Mouse (Mus musculus): Measurements from ENCODE around the gene Rps3.
"Not testable (repeated sequence)": the region's sequence is repeated elsewhere in the genome, so short reads cannot be mapped to it uniquely, and the experiment has no call there.

The Rps3 gene

DNA sequence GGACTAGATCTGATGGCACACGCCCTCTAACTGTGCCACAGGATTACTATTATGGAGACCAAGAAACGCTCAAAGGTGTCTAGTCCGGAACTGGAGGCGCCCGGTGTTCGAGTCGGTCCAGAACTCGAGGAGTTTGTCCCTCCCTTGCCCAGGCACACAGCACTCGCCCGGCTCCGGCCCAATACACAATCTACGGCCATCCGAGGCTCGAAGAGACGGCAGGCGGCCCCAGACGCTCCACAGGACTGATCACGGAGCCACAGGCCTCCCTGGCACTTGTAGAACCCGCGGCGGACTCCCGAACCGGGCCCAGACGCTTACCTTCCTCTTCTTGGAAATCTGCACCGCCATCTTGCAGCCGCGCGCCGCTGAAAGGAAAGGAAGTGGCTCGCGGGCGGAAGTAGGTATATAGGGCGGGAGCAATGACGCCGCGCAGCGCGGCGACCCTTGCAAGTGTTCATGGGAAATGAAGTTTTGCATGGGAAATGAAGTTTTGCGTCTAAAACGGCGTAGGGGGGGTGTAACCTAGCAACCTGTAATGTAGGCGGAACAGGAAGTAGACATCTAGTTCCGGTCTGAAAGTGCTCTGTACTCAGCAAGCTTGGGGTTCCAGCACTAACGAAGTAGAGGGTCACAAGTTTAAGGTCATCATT, at the start of gene Rps3:
Gene Rps3, minus strand, starts transcription at position 468 of the 653 bp plus-strand sequence.
- peak; percentile 93 to 96 for DNase-seq

DNA sequence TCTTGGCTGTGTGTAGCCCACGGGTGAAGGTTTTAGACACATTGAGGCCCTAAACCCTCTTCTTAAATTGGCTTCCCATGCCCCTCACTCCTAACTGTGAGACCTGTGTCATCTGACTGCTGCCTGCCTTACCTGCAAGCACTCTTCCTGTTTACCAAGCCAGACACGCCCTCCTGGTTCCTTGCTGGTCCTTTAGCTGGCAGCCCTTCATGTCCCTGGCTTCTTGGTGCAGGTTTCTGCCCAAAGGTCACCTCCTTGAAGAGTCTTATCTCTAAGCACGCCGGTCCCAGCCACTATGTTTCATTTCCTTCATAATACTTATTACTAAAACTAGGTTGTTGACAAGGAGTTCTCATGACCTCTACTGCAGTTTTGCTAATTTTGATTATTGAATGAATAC, 49.0 kb upstream of the Rps3 start:
- no peak for DNase-seq

DNA sequence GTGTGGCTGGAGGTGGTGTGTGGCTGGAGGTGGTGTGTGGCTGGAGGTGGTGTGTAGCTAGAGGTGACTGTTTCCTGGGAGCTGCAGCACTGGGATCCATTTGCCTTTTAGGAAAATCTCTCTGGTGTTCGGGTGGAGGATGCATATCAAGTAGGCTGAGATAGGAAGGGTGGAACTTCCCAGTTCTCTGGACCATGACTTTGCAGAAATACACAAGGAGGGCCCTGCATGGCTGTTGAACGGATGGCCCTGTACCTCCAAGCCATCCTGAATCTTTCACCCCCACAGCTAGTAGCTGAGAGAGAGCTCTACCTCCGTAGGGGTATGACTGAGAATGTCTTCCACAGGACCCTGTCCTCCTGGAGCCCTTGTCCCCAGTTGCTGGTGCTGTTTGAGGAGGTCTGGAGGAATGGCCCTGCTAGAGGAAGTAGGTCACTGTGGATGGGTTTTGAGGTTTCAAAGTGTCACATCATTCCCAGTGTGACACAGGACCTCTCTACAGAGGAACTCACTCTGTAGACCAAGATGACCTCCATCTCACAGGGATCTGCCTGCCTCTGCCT, 48.0 kb upstream of the Rps3 start:
- DNase-seq, result no peak

DNA sequence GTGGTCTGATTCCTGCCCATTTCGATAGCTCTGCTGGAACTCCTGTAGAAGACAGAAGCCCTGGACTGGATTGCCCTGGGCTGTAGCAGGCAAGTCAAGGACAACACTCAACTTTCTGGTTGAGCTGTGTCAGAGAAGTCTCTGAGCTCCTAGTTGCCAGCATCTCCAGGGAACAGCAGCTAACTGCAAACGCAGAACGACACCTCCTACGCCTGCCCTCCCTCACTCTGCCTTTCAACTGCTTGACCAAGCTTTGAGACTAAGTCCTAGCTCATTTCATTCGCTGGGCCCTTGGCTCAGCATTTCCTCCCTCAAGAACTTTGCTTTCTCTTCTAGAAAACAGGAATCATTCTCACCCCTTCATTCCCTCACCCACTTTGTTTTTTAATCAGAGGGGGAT, 45.9 kb upstream of the Rps3 start:
- DNase-seq, result no peak

DNA sequence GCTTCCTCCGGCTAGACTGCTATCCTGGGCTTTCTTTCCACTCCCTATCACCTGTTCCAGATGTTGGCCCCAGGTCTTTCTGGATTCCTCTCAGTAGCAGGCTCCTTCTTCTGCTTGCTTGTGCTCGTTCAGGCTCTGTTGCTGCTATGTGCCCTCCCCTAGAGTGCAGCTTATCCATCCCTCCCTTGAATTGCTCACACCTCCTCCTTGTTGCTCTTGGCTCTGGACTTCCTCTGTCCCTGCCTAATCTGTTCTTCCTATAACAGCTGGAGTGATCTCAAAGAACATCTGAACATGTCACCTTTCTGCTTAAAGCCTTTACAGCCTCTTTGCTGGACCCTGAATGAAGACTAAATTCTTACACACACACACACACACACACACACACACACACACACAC, 45.0 kb upstream of the Rps3 start:
- no peak for DNase-seq

DNA sequence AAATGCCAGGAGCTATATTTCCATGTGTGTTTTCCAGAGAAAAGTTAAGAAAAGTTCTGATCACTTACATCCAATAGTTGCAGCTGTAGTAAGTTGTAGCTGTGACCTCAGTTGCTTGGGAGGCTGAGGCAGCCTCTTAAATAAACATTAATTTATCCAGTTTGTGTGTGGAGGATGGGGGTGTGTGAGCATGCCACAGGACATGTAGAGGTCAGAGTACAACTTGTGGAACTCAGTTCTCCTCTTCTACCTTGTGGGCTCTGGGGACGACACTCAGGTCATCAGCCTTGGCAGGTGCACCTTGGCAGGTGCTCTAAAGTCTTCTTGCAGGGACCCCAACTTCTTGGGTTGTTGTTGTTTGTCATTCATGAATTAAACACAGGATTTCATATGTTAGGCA, 40.3 kb upstream of the Rps3 start:
- DNase-seq, result no peak

DNA sequence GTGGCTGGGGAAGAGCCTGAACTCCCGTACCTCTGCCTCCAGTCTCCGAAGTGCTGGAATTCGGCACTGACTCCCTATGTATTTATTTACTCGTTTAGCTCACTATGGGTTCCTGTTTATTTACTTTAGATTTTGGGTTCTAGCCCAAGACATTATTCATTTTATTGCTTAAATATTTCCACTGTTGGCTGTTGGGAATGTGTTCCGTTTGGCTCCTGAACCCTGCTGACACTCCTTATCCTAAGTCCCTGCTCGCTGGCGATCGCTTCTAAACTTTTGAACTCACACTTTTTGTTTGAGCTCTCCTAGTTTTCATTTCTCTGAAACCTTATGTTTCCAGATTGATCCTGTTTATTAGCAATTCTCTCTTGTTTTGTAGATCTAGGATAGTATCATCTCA, 39.6 kb upstream of the Rps3 start:
- DNase-seq, result no peak

DNA sequence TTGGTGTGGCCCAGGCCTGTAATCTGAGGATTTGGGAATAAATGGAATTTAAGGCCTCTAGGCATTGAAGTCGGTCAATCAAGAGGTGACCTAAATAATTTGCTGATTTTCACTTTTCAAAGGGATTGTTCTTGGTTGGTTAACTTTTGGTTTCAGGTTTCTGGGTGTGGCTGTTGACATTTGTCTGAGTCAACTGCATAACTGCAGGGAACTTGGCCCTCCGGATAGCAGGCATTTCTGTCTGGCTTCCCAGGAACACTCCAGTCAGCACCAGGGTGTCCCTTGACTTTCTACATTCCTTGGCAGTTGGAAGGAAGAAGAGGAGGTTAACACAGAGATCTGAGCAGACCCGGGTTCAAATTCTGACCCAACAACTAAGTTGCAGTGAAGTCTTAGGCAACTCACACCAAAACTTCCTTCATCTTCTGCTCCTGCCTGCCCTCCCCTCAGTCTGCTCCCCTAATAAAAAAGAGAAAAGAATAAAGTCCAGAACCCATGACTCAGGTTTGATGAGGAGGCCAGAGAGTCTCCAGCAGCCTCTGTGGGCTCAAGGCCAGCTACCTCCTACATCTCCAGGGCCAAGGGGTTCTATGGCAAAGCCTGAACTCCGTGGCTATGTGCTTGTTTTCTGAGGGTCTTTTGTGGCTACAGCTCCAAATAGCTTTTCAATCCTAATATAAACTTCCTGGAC, 35.6 kb upstream of the Rps3 start:
- DNase-seq, result no peak

DNA sequence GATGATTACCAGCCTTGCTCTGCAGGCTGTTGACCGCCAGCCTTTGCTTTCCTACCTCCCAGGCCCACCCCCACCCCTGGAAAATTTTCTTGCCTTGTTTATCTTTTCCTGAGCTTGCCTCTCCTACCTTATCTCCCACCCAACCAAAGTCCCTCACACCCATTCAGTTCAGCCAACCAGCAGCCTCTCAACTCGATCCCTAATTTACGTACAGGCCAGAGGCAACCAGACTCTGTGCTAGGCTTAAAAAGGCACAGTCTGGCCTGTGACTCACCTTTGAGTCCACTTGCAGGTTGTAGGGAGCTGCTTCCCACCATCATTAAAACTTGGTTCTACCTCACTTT, 33.2 kb upstream of the Rps3 start:
- DNase-seq, result no peak

DNA sequence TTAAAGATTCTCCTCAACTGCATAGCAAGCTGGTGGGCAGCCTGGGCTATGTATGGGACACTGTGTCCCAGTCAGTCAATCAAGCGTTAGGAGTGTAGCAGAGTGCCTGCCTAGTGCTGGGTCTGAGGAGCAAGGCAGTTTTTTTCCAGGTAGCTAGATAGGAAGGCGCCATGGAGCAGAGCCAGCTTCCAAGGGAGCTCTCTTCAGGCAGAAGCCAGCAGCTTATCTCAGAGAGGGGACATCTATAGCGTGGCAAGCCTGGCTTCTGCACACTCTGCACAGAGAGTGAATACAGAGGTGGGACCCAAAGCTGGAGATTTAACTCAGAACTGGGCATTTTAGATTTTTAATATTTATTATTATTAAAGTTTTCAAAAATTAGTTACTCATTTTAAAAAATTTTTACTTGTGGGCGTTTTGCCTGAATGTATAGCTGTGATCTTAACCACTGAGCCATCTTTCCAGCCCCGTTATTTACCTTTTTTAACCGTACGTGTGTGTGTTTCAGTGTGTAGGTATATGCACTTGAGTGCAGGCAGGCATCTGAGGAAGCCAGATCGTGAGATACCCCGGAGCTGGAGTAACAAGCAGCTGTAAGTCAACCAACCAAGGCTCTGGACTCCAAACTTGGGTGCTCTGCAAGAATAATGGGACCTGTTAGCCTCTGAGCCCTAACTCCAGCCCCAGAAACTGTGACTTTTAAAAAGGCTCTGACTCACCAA, 32.7 kb upstream of the Rps3 start:
- DNase-seq, result no peak

DNA sequence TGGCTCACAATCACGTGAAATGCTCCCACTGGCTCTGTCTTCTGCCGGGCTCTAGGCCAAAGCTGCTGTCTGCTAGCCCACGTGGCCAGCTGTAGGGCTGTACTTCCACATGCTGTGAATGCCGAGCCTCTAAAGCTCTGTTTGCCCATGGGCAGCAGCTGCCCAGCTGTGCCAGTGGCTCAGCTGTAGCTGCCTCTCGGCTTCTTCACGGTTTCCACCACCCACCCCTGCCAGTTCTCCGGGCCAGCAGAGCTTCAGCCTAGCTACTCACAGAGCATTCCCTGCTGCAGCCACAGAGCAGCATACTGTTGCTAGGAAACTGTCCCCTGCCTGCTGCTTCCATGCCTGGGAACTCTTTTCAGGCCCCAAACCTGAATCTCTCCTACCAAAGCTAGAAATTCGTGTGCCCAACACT, 26.6 kb upstream of the Rps3 start:
- no peak for DNase-seq

DNA sequence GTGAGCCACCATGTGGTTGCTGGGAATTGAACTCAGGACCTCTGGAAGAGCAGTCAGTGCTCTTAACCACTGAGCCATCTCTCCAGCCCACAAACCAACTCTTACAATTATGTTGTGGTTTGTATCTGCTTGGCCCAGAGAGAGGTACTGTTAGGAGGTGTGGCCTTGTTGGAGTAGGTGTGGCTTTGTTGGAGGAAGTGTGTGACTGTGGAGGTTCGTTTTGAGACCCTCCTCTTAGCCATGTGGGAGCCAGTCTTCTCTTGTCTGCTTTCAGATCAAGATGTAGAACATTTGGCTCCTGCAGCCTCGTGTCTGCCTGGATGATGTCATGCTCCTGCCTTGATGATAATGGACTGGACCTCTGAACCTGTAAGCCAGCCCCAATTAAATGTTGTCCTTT, 24.6 kb upstream of the Rps3 start:
- not testable (repeated sequence) for DNase-seq

DNA sequence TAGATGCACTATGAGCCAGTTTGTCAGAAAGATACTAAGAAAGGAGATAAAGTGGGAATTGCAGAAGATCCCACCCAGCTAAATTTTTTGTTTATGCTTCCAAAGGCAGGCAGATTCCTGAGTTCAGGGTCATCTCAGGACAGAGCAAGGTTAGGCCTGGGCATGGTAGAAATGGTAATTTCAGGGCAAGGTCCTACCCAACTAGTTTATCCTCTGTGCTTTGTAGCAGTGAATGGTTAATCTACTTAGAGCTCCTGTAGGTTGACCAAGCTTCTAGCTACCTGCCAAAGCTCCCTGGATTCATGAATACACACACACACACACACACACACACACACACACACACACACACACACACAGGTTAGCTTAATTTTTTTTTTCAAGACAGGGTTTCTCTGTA, 21.0 kb upstream of the Rps3 start:
- DNase-seq, result no peak

DNA sequence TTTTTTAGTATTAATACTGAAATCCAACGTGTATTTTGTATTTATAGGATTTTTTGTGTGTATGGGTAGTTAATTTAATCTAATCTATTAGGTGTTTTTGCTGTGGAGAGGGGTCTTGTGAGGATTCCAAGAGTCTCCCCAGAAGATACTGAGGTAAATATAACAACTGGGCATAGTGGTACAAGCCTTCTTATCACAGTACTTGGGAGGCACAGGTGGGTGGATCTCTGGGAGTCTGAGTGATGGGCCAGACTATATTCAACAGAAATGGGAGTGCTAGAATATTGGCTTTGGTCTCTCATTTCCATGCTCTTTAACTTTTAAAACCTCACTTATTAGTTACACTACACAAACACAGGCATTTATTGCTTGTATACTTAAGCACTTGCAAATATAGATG, 17.6 kb upstream of the Rps3 start:
- DNase-seq, result no peak

DNA sequence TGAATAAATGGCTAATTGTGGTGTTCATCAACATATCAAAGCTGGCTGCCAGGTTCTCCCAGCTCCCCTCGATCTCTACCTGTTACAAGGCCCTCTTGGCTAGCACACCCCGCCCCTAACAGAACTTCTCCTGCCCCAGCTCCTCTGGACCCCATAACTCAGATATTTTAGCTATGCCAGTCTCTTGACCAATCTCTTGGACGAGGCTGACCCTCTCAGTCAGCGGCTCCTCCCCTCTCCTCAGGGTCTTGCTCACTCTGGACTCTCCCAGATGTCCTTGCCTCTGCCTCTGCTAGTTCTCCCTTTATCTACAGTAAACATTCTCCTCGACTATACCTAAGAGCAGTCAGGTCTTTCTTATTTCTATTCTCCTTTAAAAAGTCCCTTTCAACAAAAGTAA, 17.1 kb upstream of the Rps3 start:
- DNase-seq, result no peak

DNA sequence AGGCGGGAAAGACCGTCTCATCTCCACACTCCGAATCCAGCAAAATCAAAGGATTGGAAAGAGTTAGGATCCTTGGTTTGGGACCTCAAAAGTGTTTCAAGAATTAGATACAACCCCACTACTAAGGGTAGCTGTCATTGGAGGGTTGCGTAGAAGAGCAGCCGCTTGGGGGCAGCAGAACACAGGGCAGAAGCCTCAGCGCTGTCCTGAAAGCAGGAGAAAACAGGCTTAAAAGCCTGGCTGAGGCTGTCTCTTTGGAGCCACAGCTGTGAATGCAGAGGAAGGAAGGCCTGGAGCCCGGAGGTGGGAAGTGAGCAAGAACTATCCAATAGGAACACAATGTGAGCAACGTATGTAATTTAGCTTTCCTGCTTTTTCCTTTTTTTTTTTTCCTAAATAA, 16.7 kb upstream of the Rps3 start:
- peak; percentile 83 to 84 for DNase-seq

DNA sequence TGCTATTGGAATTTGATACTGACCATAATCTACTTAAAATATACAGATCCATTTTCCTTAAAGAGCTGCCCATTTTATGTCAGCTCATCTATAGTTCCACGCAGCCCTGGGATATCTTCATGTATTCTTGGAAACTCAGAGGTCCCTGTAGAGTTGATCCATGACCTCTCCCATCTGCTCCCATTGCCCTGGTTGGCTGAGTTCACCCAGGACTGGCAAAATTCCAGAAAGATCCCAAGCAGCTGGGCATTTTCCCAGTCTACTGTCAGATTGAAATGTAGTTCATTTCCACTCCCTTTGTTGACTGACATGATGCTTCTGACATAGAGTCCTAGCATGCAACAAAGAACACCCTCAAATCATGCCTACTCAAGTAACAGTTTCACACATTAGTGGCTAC, 15.6 kb upstream of the Rps3 start:
- no peak for DNase-seq

DNA sequence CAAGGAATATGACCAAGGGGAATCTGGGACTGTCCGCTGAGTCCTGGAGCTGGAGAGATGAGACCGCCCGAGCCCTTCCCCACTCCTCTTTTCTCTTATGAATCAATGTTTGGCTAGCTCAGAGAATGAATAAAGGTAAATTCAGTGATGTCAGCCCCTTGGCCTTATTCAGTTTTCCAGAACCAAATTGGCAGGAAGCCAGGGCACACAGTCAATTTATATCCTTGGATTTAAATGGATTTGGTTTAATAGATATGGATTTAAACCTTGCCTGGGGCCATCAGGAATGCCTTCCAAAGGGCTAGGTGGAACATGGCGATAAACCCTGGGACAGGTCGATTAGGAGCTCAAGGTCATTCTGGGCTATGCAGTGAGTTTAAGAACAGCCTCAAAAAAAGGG, 6.2 kb upstream of the Rps3 start:
- DNase-seq, result no peak

DNA sequence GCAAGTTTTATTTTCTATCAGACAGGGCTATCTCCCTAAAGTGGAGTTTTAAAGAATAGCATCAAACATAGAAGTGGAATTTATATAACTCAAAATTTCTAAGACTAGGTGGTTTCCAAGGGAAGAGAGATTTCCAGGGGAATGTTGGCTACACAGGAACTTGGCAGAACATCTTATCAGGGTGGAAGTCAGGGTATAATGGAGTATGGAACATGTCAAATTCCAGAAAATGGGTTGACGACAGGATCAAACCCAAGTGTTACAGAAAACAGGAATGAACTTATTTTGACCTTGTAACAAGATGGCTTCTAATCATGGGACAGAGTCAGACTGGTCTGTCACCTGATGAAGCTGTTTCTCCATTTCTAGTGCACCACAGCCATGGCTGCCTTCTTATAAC, 1.1 kb upstream of the Rps3 start:
- DNase-seq, result no peak

DNA sequence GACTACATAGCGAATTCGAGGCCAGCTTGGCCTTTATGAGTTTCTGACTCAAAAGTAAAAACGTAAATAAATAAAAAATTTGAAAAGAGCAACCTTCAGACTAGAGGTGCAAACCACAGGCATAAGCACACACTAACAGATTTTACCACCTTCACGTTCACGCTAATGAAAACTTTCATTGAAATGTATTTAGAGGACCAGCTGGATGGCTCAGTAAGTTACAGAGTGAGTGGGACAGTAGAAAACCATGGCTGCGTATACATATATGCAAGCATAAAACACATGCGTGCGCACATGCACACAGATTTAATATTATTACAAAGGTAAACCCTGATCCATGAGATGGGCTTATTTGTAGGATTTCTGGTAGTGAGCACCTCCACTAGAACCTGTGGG, 384 bp upstream of the Rps3 start:
- no peak for DNase-seq

DNA sequence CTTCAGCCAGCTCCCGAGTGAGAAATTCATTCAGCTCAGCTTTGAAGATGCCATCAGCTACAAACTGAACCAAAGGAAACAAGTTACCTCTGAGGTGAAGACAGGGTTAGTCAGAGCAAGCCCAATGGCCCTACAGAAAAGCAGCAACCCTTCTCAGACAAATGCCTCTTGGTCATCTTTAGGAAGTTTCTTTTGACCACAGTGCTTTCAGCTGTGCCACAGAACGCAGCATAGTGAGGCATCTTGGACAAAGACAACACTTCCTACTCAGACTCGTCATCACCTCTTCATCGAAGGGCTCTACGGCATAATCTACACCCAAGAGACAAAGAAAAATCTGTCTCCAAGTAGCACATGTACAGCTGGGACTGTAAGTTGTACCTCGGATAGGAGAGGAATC, 901 bp downstream of the Rps3 start:
- no peak for DNase-seq

DNA sequence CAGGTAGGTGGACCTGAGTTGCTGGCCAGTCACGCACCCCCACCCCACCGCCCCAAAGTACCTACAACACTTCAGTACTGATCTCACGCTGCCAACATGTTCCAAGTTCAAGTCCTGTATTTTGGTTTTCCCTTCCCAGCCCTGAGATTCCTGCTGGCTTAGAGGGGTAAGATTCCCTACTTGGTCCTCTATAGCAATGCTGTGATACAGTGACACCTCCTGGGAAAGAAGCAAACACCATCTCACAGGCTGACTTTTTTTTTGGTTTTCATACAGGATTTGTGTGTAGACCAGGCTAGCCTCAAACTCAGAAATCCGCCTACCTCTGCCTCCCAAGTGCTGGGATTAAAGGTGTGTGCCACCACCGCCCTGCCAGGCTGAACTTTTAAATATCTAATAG, 6.3 kb downstream of the Rps3 start:
- DNase-seq, result no peak

DNA sequence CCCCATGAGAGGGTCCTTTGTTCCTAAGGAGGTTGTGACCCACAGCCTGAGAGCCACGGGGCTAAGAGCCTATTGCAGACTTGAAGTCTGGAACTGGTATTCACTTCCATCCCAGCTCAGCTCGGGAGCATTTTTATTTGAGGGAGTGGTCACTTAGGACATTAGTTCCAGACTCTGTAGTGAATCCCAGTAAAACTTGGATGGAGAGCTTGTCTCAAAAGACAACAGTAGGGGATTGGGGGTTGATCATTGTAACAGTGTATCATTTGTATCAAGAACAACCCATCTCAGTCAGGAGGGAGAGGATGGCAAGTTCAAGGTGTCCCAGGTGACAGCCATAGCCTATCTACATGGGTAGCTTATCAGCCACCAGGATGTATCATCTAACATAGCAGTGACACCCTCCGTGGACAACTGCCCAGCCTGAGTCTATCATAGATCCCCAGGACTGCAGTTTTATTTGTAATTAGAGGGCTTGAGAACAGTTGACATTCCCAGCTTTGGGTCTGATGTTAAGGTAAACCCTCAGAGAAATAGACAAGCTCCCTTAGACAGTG, 6.9 kb downstream of the Rps3 start:
- DNase-seq, result no peak

DNA sequence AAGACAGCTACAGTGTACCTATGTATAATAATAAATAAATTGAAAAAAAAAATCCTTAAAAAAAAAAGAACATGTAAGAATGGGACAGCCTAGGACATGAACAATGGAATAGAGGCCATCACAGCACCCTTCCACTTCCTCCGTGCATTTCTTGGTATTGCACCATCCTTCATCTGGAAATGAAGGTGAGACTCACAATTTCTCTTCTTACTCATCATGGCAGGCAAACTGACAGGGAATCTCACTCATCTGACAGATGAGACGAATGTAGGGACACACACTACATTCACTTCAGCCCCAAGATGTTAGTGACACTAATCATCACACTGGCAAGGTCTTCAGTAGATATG, 8.0 kb downstream of the Rps3 start:
- no peak for DNase-seq

Data from B cell, adult 2 months (primary cell).